Mouse (Mus musculus) small intestine, adult 2 months (tissue): Measurements from ENCODE around the gene Ssbp2. TPM values are rescaled to one million over a fixed set of nuclear protein-coding genes. Genes with fewer than 3 reads are reported as not detected.

Source experiments
- H3K27ac ChIP-seq: fragments of 200-500 bp; 2 replicates; pipeline ENCODE4 v1.5.1; 2012; ENCODE audit warnings: low read depth, low read length, control low read depth, inconsistent platforms; ENCODE audit not compliant: insufficient read depth
- H3K27me3 ChIP-seq: fragments of 200-500 bp; 2 replicates; pipeline ENCODE4 v1.6.1; 2012; ENCODE audit warnings: mild to moderate bottlenecking, moderate library complexity, low read length, inconsistent platforms; ENCODE audit not compliant: control insufficient read depth, insufficient read depth
- H3K36me3 ChIP-seq: fragments of 200-500 bp; 2 replicates; pipeline ENCODE4 v1.6.1; 2012; ENCODE audit warnings: mild to moderate bottlenecking, low read length, control low read depth, inconsistent platforms; ENCODE audit not compliant: control insufficient read depth, insufficient read depth
- H3K4me1 ChIP-seq: fragments of 200-500 bp; 2 replicates; pipeline ENCODE4 v1.6.1; 2012; ENCODE audit warnings: low read length, inconsistent platforms, mixed read lengths; ENCODE audit not compliant: control insufficient read depth, insufficient read depth, insufficient read length
- H3K4me3 ChIP-seq: fragments of 200-500 bp; 2 replicates; pipeline ENCODE4 v1.5.1; 2012; ENCODE audit warnings: low read depth, mild to moderate bottlenecking, control low read depth, inconsistent platforms, low read length, moderate library complexity
- CTCF ChIP-seq: fragments of 200-500 bp; IDR thresholded peaks from 2 replicates; pipeline ENCODE4 v1.5.1; 2012; ENCODE audit warnings: low read depth, mild to moderate bottlenecking, control low read depth, inconsistent platforms, low read length, moderate library complexity, mixed read lengths; ENCODE audit not compliant: insufficient replicate concordance, insufficient read length; ENCODE audit errors: extremely low read depth
- POLR2A ChIP-seq: fragments of 200-500 bp; IDR thresholded peaks from 2 replicates; pipeline ENCODE4 v1.6.1; 2012; ENCODE audit warnings: low read depth, mild to moderate bottlenecking, control low read depth, inconsistent platforms, low read length, moderate library complexity
- WGBS: fragments of 180-500 bp; shearing (Covaris S2); methylation state at CpG from one replicate; pipeline ENCODE4 v1.1.7; 2018; 5-methylcytosine and 5-hydroxymethylcytosine counted together
- polyA plus RNA-seq: library from polyadenylated mRNA; depleted of rRNA; stranded (reverse); fragments of >200 nt; gene quantifications from 2 replicates; pipeline ENCODE4 v1.2.3, GENCODE M21; 2012

The Ssbp2 gene
- polyA plus RNA-seq, 1 experiment, result 4.2 TPM

- no peaks in the 10 kb centered on the region for H3K4me1 ChIP-seq
- no peaks in the 10 kb centered on the region for H3K27me3 ChIP-seq
- 78% methylated on average over 5 of the region's 5 CpGs for WGBS
- no peak overlapping the region for H3K27ac ChIP-seq
- TF ChIP-seq CTCF (no peak), POLR2A (no peak)
- H3K4me3 ChIP-seq, result no peak overlapping the region
- no peaks in the 10 kb centered on the region for H3K36me3 ChIP-seq
Measured at GRCm38 (mm10) chr13:91616876-91617275, 156.8 kb downstream of the Ssbp2 start.

- Histone ChIP-seq H3K27me3 (no peaks in the 10 kb centered on the region), H3K27ac (no peak overlapping the region), H3K4me3 (no peak overlapping the region), H3K36me3 (no peaks in the 10 kb centered on the region), H3K4me1 (no peaks in the 10 kb centered on the region)
- TF ChIP-seq CTCF (no peak), POLR2A (no peak)
- WGBS, result 53% methylated on average over 1 of the region's 1 CpGs
Measured at GRCm38 (mm10) chr13:91619431-91619830, 159.3 kb downstream of the Ssbp2 start.

GRCm38 (mm10) chr13:91620541-91620940 lies 160.5 kb downstream of the Ssbp2 start:
- Histone ChIP-seq H3K36me3 (no peaks in the 10 kb centered on the region), H3K27ac (no peak overlapping the region), H3K4me1 (no peaks in the 10 kb centered on the region), H3K27me3 (no peaks in the 10 kb centered on the region), H3K4me3 (no peak overlapping the region)
- WGBS, result 90% methylated on average over 3 of the region's 3 CpGs
- TF ChIP-seq CTCF, result no peak
- TF ChIP-seq POLR2A, result no peak

GRCm38 (mm10) chr13:91631291-91631799 lies 171.3 kb downstream of the Ssbp2 start:
- WGBS, result 65% methylated on average over 9 of the region's 9 CpGs
- H3K4me1 ChIP-seq, result peaks cover 4% of the 10 kb centered on the region; the same call in 1 of the 2 replicates
- H3K36me3 ChIP-seq, result no peaks in the 10 kb centered on the region
- no peak overlapping the region for H3K4me3 ChIP-seq
- H3K27ac ChIP-seq, result no peak overlapping the region
- H3K27me3 ChIP-seq, result no peaks in the 10 kb centered on the region
- TF ChIP-seq POLR2A (no peak), CTCF (no peak)

GRCm38 (mm10) chr13:91634123-91634522 lies 174.0 kb downstream of the Ssbp2 start:
- TF ChIP-seq CTCF (no peak), POLR2A (no peak)
- WGBS, result 69% methylated on average over 7 of the region's 7 CpGs
- Histone ChIP-seq H3K4me1 (peaks cover 4% of the 10 kb centered on the region; the same call in 1 of the 2 replicates), H3K4me3 (no peak overlapping the region), H3K36me3 (no peaks in the 10 kb centered on the region), H3K27me3 (no peaks in the 10 kb centered on the region), H3K27ac (no peak overlapping the region)

- WGBS, result 39% methylated on average over 2 of the region's 2 CpGs
- H3K4me3 ChIP-seq, result no peak overlapping the region
- peaks cover 4% of the 10 kb centered on the region; the same call in 1 of the 2 replicates for H3K4me1 ChIP-seq
- H3K36me3 ChIP-seq, result no peaks in the 10 kb centered on the region
- H3K27ac ChIP-seq, result peak overlapping the region; percentile 17; the same call in 1 of the 2 replicates
- no peak for TF ChIP-seq POLR2A
- TF ChIP-seq CTCF, result no peak
- H3K27me3 ChIP-seq, result no peaks in the 10 kb centered on the region
Measured at GRCm38 (mm10) chr13:91635957-91636356, 175.9 kb downstream of the Ssbp2 start.

- WGBS, result 18% methylated on average over 5 of the region's 5 CpGs
- H3K4me3 ChIP-seq, result no peak overlapping the region
- no peaks in the 10 kb centered on the region for H3K36me3 ChIP-seq
- no peak overlapping the region for H3K27ac ChIP-seq
- H3K4me1 ChIP-seq, result peaks cover 4% of the 10 kb centered on the region; the same call in 1 of the 2 replicates
- no peaks in the 10 kb centered on the region for H3K27me3 ChIP-seq
- TF ChIP-seq CTCF (peak; percentile 67; the same call in 1 of the 2 replicates), POLR2A (no peak)
Measured at GRCm38 (mm10) chr13:91636814-91637213, 176.7 kb downstream of the Ssbp2 start.
